Mouse (Mus musculus): ENCODE results near the gene Cd79a.

- TF ChIP-seq GATA1 (IDR thresholded peaks at IDR 0.05; ENCODE audit: borderline replicate concordance, low read length) (no peak), FLI1 (IDR thresholded peaks at IDR 0.05; ENCODE audit: low read length) (no peak)
These were observed 10.1 kb downstream of the Cd79a start for GRCm38 (mm10) chr7:24907211-24907748.

All from megakaryocyte, embryonic 14.5 days (primary cell).